Mouse (Mus musculus) naive thymus-derived CD4-positive, alpha-beta T cell, adult 2 months (primary cell): Measurements from ENCODE around the gene Rps6ka4.

Experiments used
- DNase-seq: peaks from one replicate; pipeline ENCODE4 v3.0.0-alpha.2; 2011; ENCODE audit warnings: low read depth

The Rps6ka4 gene

GRCm38 (mm10) chr19:6851497-6851896, 11.1 kb upstream of the Rps6ka4 start:
- no peak for DNase-seq

GRCm38 (mm10) chr19:6849506-6850068, 9.2 kb upstream of the Rps6ka4 start:
- no peak for DNase-seq

- DNase-seq: no peak
Measured at GRCm38 (mm10) chr19:6847841-6848517, 7.5 kb upstream of the Rps6ka4 start.

GRCm38 (mm10) chr19:6846050-6846449, 5.6 kb upstream of the Rps6ka4 start:
- DNase-seq: no peak

- DNase-seq: no peak
Measured at GRCm38 (mm10) chr19:6842353-6842752, 1.9 kb upstream of the Rps6ka4 start.

- DNase-seq: peak; percentile 39
Measured at GRCm38 (mm10) chr19:6841292-6841597, 809 bp upstream of the Rps6ka4 start.

GRCm38 (mm10) chr19:6839615-6840474, 591 bp downstream of the Rps6ka4 start:
- DNase-seq: peak; percentile 36

GRCm38 (mm10) chr19:6832363-6832762, 8.1 kb downstream of the Rps6ka4 start:
- DNase-seq: no peak

GRCm38 (mm10) chr19:6831331-6831730, 9.1 kb downstream of the Rps6ka4 start:
- no peak for DNase-seq

- no peak for DNase-seq
Measured at GRCm38 (mm10) chr19:6830556-6831316, 9.7 kb downstream of the Rps6ka4 start.

- DNase-seq: no peak
Measured at GRCm38 (mm10) chr19:6829870-6830555, 10.4 kb downstream of the Rps6ka4 start.

GRCm38 (mm10) chr19:6829069-6829468, 11.4 kb downstream of the Rps6ka4 start:
- no peak for DNase-seq

GRCm38 (mm10) chr19:6826601-6827000, 13.8 kb downstream of the Rps6ka4 start:
- no peak for DNase-seq

- DNase-seq: no peak
Measured at GRCm38 (mm10) chr19:6825384-6825783, 15.1 kb downstream of the Rps6ka4 start.

- no peak for DNase-seq
Measured at GRCm38 (mm10) chr19:6820538-6821195, 19.8 kb downstream of the Rps6ka4 start.

GRCm38 (mm10) chr19:6819143-6819827, 21.2 kb downstream of the Rps6ka4 start:
- DNase-seq: no peak

GRCm38 (mm10) chr19:6814958-6815357, 25.5 kb downstream of the Rps6ka4 start:
- no peak for DNase-seq

- no peak for DNase-seq
Measured at GRCm38 (mm10) chr19:6814366-6814765, 26.1 kb downstream of the Rps6ka4 start.
